Mouse (Mus musculus): ENCODE measurements around the gene Glycam1. TPM values are rescaled to one million over a fixed set of nuclear protein-coding genes. Genes with fewer than 3 reads are reported as not detected.

Glycam1 gene
- 0.93 and 1.3 TPM in 2 replicates for polyA plus RNA-seq (2012; rRNA removed)

GRCm38 (mm10) chr15:103564981-103565380 is at the start of gene Glycam1:
TSS of gene Glycam1 (minus strand) at chr15:103565081.

DNA sequence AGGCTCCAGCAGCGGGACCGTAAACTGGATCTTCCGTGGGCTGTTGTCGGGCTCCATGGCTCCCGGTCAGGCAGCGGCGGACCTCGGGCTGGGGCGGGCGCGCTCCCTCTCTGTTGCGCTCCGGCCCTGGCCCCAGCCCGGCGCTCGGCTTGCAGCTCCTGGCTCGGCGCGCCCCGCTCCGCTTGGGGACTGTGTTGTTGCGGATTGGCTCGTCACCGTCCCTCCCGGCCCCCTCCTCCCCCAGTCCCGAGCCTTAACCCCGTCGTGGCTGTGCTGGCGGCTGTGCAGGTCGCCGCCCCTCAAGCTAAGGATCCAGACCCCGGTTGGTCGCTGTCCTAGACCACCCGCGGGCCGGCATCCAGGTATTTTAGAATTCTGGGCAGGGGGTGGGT is 27.1 kb downstream of the Glycam1 start, which contains the start of gene Ppp1r1a:
Ppp1r1a (minus strand) TSS at position 182 of the 392 bp plus-strand sequence.

Other genes starting within 250 kb of the Glycam1 start
- 11.3 and 13.0 TPM in 2 replicates for gene Zfp385a, start 225.0 kb downstream of the Glycam1 start, polyA plus RNA-seq (2012; rRNA removed)
- 43.2 and 54.4 TPM in 2 replicates for gene Itga5, start 198.3 kb downstream of the Glycam1 start, polyA plus RNA-seq (2012; rRNA removed)
- gene Gtsf1, start 134.6 kb downstream of the Glycam1 start, polyA plus RNA-seq (2012; rRNA removed), result not detected in 2 replicates
- not detected in 2 replicates for gene Gtsf2, start 116.6 kb downstream of the Glycam1 start, polyA plus RNA-seq (2012; rRNA removed)
- gene Nckap1l, start 111.3 kb downstream of the Glycam1 start, polyA plus RNA-seq (2012; rRNA removed), result 3.6 and 3.9 TPM in 2 replicates
- gene Pde1b, start 62.0 kb downstream of the Glycam1 start, polyA plus RNA-seq (2012; rRNA removed), result 10.5 and 11.4 TPM in 2 replicates
- 3.0 and 5.3 TPM in 2 replicates for gene Ppp1r1a, start 27.1 kb downstream of the Glycam1 start, polyA plus RNA-seq (2012; rRNA removed)
- gene Mucl1, start 190.4 kb upstream of the Glycam1 start, polyA plus RNA-seq (2012; rRNA removed), result not detected in 2 replicates

Data from colon, adult 2 months (tissue).